Mouse (Mus musculus) kidney, adult 2 months (tissue): Measurements from ENCODE around the gene Tmem229b.

Experiments
- CTCF ChIP-seq: fragments of 200-500 bp; conservative IDR thresholded peaks from 2 replicates; pipeline ENCODE4 v1.5.1; 2011; ENCODE audit warnings: low read depth, mild to moderate bottlenecking, control low read depth, low read length, moderate library complexity, mixed read lengths; ENCODE audit not compliant: insufficient read depth, insufficient read length
- POLR2A ChIP-seq: fragments of 200-500 bp; IDR thresholded peaks from one replicate; pipeline ENCODE4 v1.6.1; 2011; ENCODE audit warnings: low read depth, low read length, control low read depth

- no peak for TF ChIP-seq CTCF
- no peak for TF ChIP-seq POLR2A
Observed at GRCm38 (mm10) chr12:78952053-78952452, 55.4 kb downstream of the Tmem229b start.
